Mouse (Mus musculus): ENCODE measurements around the gene Kazn. TPM values are rescaled to one million over a fixed set of nuclear protein-coding genes. Genes with fewer than 3 reads are reported as not detected.

The Kazn gene
- polyA plus RNA-seq, 1 experiment from 2014 or later = 16.4 TPM

- 83% methylated on average over 10 of the region's 10 CpGs for WGBS
- Histone ChIP-seq H3K4me2 (ENCODE audit: low read length) (no peak overlapping the region), H3K27ac (no peak overlapping the region), H3K4me3 (replicated peaks; ENCODE audit: low read depth, low read length) (no peak overlapping the region), H3K4me1 (replicated peaks; ENCODE audit: insufficient read depth, low read length) (no peaks in the 10 kb centered on the region), H3K27me3 (ENCODE audit: insufficient read depth, low read length) (no peaks in the 10 kb centered on the region), H3K36me3 (ENCODE audit: insufficient read depth, low read length) (no peaks in the 10 kb centered on the region), H3K9me3 (replicated peaks; ENCODE audit: low read length) (no peaks in the 10 kb centered on the region), H3K9ac (ENCODE audit: low read depth, low read length) (no peak overlapping the region)
- ATAC-seq (replicated peaks; ENCODE audit: low FRiP score, low read depth) (no peak), DNase-seq (ENCODE audit: low spot score) (no peak)
- no peak for TF ChIP-seq CTCF (IDR thresholded peaks at IDR 0.05; ENCODE audit: low read depth)
Measured at GRCm38 (mm10) chr4:142258730-142259129, 19.5 kb upstream of the Kazn start.

- H3K27me3 ChIP-seq (ENCODE audit: insufficient read depth, low read length) = no peaks in the 10 kb centered on the region
- no peak overlapping the region for H3K4me2 ChIP-seq (ENCODE audit: low read length)
- no peaks in the 10 kb centered on the region for H3K36me3 ChIP-seq (ENCODE audit: insufficient read depth, low read length)
- no peak overlapping the region for H3K27ac ChIP-seq
- 82% methylated on average over 6 of the region's 6 CpGs for WGBS
- no peaks in the 10 kb centered on the region for H3K9me3 ChIP-seq (replicated peaks; ENCODE audit: low read length)
- H3K9ac ChIP-seq (ENCODE audit: low read depth, low read length) = no peak overlapping the region
- H3K4me1 ChIP-seq (replicated peaks; ENCODE audit: insufficient read depth, low read length) = no peaks in the 10 kb centered on the region
- no peak for DNase-seq (ENCODE audit: low spot score)
- no peak overlapping the region for H3K4me3 ChIP-seq (replicated peaks; ENCODE audit: low read depth, low read length)
- ATAC-seq (replicated peaks; ENCODE audit: low FRiP score, low read depth) = no peak
- TF ChIP-seq CTCF (IDR thresholded peaks at IDR 0.05; ENCODE audit: low read depth) = peak; percentile 70
Measured at GRCm38 (mm10) chr4:142254088-142254487, 14.9 kb upstream of the Kazn start.

GRCm38 (mm10) chr4:142251471-142252354 lies 12.5 kb upstream of the Kazn start:
- WGBS = 28% methylated on average over 12 of the region's 12 CpGs
- Histone ChIP-seq H3K27ac (no peak overlapping the region), H3K4me1 (replicated peaks; ENCODE audit: insufficient read depth, low read length) (no peaks in the 10 kb centered on the region), H3K9ac (ENCODE audit: low read depth, low read length) (0 out of 2 replicates have a peak overlapping the region, but pooled peaks have one; percentile 8), H3K36me3 (ENCODE audit: insufficient read depth, low read length) (no peaks in the 10 kb centered on the region), H3K27me3 (ENCODE audit: insufficient read depth, low read length) (no peaks in the 10 kb centered on the region), H3K4me3 (replicated peaks; ENCODE audit: low read depth, low read length) (no peak overlapping the region), H3K4me2 (ENCODE audit: low read length) (no peak overlapping the region), H3K9me3 (replicated peaks; ENCODE audit: low read length) (no peaks in the 10 kb centered on the region)
- DNase-seq (ENCODE audit: low spot score) = no peak
- no peak for ATAC-seq (replicated peaks; ENCODE audit: low FRiP score, low read depth)
- no peak for TF ChIP-seq CTCF (IDR thresholded peaks at IDR 0.05; ENCODE audit: low read depth)

- no peaks in the 10 kb centered on the region for H3K27me3 ChIP-seq (ENCODE audit: insufficient read depth, low read length)
- DNase-seq (ENCODE audit: low spot score) (no peak), ATAC-seq (replicated peaks; ENCODE audit: low FRiP score, low read depth) (no peak)
- no peak overlapping the region for H3K9ac ChIP-seq (ENCODE audit: low read depth, low read length)
- no peaks in the 10 kb centered on the region for H3K9me3 ChIP-seq (replicated peaks; ENCODE audit: low read length)
- no peak overlapping the region for H3K27ac ChIP-seq
- no peak for TF ChIP-seq CTCF (IDR thresholded peaks at IDR 0.05; ENCODE audit: low read depth)
- 90% methylated on average over 8 of the region's 8 CpGs for WGBS
- no peaks in the 10 kb centered on the region for H3K36me3 ChIP-seq (ENCODE audit: insufficient read depth, low read length)
- H3K4me2 ChIP-seq (ENCODE audit: low read length) = no peak overlapping the region
- 0 out of 2 replicates have a peak, but pooled peaks cover 3% of the 10 kb centered on the region for H3K4me1 ChIP-seq (replicated peaks; ENCODE audit: insufficient read depth, low read length)
- H3K4me3 ChIP-seq (replicated peaks; ENCODE audit: low read depth, low read length) = no peak overlapping the region
Measured at GRCm38 (mm10) chr4:142250054-142250453, 10.9 kb upstream of the Kazn start.

- no peak overlapping the region for H3K27ac ChIP-seq
- 34% methylated on average over 9 of the region's 9 CpGs for WGBS
- no peak overlapping the region for H3K4me3 ChIP-seq (replicated peaks; ENCODE audit: low read depth, low read length)
- peak; percentile 88 for TF ChIP-seq CTCF (IDR thresholded peaks at IDR 0.05; ENCODE audit: low read depth)
- H3K4me1 ChIP-seq (replicated peaks; ENCODE audit: insufficient read depth, low read length) = 0 out of 2 replicates have a peak, but pooled peaks cover 3% of the 10 kb centered on the region
- no peak overlapping the region for H3K9ac ChIP-seq (ENCODE audit: low read depth, low read length)
- no peaks in the 10 kb centered on the region for H3K36me3 ChIP-seq (ENCODE audit: insufficient read depth, low read length)
- peak; percentile 37; the same call in 1 of the 2 replicates for ATAC-seq (replicated peaks; ENCODE audit: low FRiP score, low read depth)
- H3K4me2 ChIP-seq (ENCODE audit: low read length) = no peak overlapping the region
- H3K27me3 ChIP-seq (ENCODE audit: insufficient read depth, low read length) = no peaks in the 10 kb centered on the region
- peak; percentile 66 for DNase-seq (ENCODE audit: low spot score)
- H3K9me3 ChIP-seq (replicated peaks; ENCODE audit: low read length) = no peaks in the 10 kb centered on the region
Measured at GRCm38 (mm10) chr4:142249401-142249800, 10.2 kb upstream of the Kazn start.

- Histone ChIP-seq H3K27ac (no peak overlapping the region), H3K4me1 (replicated peaks; ENCODE audit: insufficient read depth, low read length) (0 out of 2 replicates have a peak, but pooled peaks cover 3% of the 10 kb centered on the region), H3K36me3 (ENCODE audit: insufficient read depth, low read length) (no peaks in the 10 kb centered on the region), H3K4me2 (ENCODE audit: low read length) (no peak overlapping the region), H3K9ac (ENCODE audit: low read depth, low read length) (no peak overlapping the region), H3K9me3 (replicated peaks; ENCODE audit: low read length) (no peaks in the 10 kb centered on the region), H3K27me3 (ENCODE audit: insufficient read depth, low read length) (no peaks in the 10 kb centered on the region), H3K4me3 (replicated peaks; ENCODE audit: low read depth, low read length) (no peak overlapping the region)
- ATAC-seq (replicated peaks; ENCODE audit: low FRiP score, low read depth) = peak; percentile 45; the same call in 1 of the 2 replicates
- 15% methylated on average over 5 of the region's 5 CpGs for WGBS
- DNase-seq (ENCODE audit: low spot score) = peak; percentile 87
- peak; percentile 97 for TF ChIP-seq CTCF (IDR thresholded peaks at IDR 0.05; ENCODE audit: low read depth)
Measured at GRCm38 (mm10) chr4:142248426-142248825, 9.2 kb upstream of the Kazn start.

All from kidney, postnatal 0 days (tissue).